Mouse (Mus musculus) monocyte, adult 2 months (primary cell): ENCODE data around the gene Rhcg.

Source experiments
- DNase-seq, 2 experiments: peaks; one replicate each; pipeline ENCODE4 v3.0.0; 2022; ENCODE audit warnings: low spot score in 2 of 2, low read depth in 1 of 2

Gene Rhcg

DNA sequence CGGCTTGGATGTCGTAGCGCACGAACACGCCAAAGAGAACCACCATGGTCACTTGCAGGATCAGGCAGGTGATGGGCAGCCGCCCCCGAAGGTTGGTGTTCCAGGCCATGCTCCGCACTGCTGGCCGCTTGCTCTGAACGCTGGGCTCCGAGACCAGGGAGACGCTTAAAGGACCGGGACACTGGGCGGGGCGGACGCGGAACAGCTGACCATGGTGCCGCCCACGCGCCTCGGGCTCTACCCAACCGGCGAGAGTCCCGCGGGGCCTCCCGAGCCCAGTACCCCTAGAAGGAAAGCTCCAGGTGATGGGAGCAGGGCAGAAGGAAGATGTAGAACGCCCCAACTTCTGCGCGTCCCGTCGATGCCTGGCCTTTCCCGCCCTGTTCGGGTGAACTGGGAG lies at the start of gene Rhcg:
Gene Rhcg (minus strand): TSS at position 240 of the 400 bp plus-strand sequence.
- DNase-seq, result no peak

DNA sequence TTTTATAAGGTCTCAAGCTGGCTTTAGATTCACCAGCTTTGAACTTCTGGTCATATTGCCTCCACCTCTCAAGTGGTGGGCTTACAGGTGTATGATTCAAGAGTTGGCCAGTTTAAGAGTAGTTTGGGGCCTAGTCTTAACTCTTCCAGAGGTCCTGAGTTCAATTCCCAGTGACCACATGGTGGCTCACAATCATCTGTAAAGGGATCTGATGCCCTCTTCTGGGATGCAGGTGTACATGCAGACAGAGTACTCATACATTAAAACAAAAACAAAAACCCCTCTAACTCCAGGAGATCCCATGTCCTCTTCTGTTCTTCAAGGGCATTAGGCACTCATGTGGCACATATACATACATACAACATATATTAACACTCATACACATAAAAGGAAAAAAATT lies 49.2 kb upstream of the Rhcg start:
- no peak for DNase-seq

DNA sequence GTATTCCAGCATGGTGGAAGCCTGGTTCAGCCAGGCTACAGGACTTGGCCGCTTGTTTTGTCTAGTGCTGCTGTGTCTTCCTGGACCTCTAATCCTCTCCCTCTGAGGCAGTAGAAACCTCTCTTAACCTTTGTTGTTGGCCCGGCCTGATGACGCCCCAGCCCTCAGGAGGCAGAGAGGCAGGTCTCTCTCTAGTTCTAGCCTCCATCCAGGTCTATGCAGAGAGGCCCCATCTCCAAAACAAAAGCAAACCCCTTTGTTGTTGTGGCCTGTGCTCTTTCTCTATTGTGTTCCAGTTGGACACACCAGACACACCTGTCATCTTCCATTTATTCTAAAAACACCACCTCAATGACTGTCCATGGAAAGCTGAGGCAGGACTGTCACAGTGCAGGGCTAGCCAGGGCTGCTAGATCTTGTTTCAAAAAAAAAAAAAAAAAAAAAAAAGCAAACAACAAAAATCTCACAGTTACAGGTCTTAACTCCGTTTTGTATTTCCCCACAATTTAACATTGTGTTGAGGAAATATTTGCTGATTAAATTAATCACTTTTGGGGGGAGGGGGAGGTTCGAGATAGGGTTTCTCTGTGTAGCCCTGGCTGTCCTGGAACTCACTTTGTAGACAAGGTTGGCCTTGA lies 43.9 kb upstream of the Rhcg start:
- no peak for DNase-seq

DNA sequence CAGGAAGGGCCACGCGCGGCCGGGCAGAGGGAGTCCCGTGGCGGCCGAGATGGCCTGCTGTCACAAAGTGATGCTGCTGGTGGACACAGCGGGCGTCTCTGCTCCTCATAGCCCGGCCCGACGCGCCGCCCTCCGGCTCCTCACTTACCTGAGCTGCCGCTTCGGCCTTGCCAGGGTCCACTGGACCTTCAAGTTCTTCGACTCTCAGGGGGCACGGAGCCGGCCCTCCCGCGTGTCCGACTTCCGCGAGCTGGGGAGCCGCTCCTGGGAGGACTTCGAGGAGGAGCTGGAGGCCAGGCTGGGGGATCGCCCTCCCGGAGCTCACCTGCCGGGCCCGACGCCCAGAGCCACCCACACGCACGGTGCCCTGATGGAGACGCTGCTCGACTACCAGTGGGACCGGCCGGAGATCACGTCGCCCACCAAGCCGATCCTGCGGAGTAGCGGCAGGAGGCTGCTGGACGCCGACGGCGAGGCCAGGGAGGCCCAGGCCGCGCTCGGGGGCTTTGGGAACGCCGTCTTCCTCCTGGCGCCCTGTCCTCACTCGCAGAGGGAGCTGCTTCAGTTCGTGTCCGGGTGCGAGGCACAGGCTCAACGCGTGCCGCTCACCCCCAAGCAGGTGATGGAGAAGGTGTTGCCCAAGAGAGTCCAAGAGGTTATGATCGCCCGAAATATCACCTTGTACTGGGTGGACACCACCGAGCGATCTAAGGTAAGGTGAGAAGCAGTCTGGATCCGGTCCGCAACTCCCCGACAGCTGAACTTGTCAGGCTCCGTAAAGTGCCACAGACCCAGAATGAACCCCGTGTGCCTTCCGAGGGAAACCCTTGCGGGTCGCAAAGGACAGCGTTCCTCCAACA lies 43.1 kb upstream of the Rhcg start:
- DNase-seq, result no peak

GRCm38 (mm10) chr7:79659578-79660290 lies 42.3 kb upstream of the Rhcg start, which contains the start of gene Ticrr:
TSS of gene Ticrr (plus strand) at chr7:79660196.
- DNase-seq, result peak; percentile 95 to 98

DNA sequence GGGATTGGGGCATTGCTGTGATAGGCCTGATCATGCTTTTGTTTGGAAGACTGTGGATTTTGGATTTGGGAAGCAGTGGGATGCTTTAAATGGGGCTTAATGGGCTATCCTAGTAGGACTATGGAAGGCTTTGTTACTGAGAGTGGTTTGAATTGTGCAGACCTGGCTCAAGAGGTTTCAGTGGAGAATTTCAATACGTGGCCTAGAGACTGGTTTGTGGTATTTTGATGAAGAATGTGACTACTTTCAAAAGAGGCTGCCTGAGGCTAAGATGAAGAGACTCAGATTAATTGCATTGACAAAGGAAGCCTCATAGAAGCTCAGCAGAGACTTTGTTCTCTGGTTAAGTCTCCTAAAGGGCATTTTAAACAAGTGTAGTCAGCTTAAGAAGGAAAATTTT lies 37.1 kb upstream of the Rhcg start:
- no peak for DNase-seq

GRCm38 (mm10) chr7:79654185-79654584 lies 36.7 kb upstream of the Rhcg start:
- no peak for DNase-seq

DNA sequence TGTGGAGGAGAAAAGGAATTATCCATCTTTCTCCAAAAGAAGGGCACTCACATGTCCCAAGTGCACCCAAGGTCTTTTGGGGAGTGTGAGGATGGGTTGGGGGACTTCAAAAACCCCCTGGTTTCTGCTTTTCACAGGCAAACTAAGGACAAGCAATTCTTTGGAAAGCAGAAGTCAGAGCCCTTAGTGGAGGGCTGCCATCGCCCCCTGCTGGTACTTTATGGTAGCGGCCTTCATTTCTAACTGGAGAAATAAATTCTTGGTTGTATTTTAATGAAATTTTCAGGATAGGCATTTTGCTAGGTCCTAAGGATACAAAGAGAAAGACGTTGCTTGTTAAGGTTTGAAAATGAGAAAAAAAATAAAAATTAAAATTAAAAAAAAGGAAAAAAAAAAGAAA lies 31.5 kb upstream of the Rhcg start:
- DNase-seq, result peak in 1 of 2 experiments; percentile 46

DNA sequence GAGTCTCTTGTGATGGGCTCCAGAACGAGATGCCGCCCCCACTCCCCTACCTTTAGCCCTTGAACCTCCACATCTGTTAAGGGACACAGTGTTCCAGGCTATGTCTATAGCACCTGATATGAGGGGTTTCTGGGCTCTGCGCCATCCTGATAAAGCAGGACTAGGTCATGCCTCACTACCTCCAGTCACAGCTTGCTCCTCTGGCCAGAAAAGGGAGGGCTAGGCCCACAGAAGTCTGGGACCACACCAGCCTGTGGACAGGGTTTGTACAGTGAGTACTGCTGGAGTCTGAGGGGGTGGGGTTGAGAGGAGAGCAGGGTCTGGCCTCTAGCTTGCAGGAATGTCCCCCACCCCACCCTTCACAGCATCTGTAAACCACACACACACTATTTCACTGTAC lies 29.8 kb upstream of the Rhcg start:
- DNase-seq, result no peak

DNA sequence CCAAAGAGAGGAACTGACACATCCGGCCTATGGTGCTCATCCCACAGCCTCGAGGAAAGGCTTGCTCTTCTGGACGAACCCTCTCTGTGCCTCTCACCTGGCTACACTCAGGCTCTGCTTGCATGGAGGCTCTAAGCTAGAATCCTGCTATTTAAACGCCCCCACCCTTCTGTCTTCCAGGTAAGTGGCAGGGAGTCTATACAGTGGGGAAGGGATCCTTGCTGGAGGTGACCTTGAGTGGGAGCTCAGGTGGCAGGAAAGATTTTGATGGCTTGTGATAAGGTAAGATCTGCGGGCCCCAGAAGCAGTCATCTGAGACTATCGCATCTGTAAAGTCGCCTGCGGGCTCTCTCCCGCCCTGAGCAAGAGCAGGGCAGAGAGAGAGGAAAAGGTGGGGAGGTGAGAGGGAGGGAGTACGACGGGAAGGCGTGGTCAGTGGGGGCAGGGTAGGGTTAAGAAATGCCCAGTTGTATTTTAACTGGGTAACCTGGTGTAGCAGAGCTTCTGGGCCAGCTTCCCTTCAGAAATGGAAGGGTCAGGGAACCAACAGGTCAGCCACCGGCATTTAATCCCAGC lies 14.4 kb upstream of the Rhcg start:
- DNase-seq, result no peak

DNA sequence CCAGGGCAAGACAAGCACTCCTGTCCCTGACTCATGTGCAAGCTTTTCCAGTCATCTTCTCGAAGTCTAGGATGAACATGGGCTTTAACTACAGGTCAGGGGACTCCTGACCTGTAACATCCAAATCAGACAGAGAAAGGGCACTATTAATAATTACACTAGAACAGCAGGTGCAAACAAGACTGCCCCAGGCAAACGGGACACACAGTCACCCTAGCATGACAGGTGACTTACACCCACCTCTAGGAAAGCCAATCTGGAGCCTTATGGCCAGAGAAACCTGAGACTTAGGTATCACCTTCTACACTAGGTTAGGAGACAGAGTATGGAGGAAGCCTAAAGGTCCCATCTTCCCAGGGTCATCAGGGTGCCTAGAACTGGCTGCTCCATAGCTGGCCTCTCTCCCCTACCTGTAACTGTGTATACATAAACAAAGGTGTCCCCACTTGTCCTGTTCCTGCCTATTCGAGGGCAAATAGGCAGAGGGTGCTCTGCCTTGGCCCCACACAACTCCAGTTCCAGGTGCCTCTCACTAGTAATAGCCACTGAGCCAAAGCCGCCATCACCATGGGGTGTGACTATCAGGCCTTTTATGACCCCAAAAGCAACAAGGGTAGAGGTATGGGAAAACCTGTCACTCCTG lies 10.9 kb upstream of the Rhcg start:
- no peak for DNase-seq

DNA sequence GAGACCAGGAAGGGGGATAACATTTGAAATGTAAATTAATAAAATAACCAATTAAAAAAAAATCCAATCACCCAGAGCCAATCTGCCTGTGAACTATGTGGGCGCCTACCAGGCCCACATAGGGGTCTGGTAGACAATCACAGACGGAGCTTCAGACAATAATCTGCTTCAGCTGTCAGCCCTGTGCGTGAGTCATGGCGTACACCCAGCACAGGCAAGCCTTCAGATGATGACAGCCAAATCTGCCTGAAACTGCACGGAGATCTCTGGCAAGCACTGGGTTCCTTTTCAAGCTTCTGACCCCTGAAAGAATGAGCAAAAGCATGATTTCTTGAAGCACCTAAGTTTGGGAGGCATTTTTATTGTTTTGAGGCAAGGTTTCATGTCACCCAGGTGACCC lies 8.7 kb upstream of the Rhcg start:
- no peak for DNase-seq

DNA sequence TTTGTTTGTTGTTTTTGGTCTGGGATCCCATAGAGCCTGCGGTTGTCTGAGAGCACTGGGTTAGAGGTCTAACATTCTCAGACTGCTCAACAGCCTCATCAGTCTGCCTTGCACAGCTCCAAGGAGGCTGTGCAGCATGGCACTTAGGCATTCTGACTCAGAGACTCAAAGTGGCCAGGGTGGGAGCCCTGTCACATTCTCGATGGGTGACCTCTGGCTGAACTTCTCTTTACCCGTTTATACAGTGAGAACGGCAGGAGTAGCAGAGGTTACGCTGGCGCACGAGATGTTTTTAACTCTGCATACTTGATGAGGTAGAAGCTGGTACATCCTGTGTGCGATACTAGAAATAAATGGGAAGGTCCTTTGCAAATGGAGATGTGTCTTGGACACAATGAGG lies 5.6 kb upstream of the Rhcg start:
- no peak for DNase-seq

DNA sequence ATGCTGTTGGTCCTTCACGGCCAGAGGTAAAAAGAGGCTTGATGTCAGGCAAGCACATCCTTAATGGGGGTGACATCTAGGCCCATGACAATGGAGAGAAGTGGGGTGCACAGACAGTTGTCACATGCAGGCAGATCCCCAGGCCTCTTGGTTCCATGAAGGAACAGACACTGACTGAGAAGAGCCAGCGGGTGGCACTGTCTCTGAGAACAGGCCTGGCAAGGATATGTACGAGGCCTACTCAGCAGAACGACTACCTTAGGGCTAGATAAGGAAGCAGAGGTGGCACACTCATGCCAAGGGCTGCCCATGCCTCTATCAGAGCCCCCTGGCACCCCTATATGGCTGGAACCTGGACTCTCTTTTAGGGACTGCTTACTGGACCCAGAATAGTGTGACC lies 2.0 kb upstream of the Rhcg start:
- no peak for DNase-seq

DNA sequence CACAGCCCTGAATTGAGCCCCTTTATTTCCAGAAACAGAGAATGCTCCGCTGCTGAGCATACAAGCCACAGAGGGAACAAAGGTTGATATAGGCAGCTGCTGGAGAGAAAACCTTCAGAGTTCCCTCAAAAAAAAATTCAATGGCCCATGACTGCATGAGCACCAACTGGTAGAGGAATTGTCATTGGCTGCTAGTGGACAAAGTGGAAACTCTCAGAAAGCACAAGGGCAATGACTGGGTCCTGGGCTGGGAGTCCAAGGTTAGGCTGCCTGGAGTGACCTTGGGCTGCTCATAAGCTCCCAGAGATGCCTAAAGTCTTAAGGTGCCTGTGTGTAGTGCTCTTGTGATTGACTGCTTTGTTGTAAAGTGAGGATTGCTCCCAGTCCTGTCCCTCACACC lies 1.5 kb downstream of the Rhcg start:
- DNase-seq, result no peak

GRCm38 (mm10) chr7:79615008-79615407 lies 2.4 kb downstream of the Rhcg start:
- DNase-seq, result no peak

- no peak for DNase-seq
These were observed 4.1 kb downstream of the Rhcg start for GRCm38 (mm10) chr7:79613314-79613713.

GRCm38 (mm10) chr7:79612783-79613182 lies 4.7 kb downstream of the Rhcg start:
- DNase-seq, result no peak

DNA sequence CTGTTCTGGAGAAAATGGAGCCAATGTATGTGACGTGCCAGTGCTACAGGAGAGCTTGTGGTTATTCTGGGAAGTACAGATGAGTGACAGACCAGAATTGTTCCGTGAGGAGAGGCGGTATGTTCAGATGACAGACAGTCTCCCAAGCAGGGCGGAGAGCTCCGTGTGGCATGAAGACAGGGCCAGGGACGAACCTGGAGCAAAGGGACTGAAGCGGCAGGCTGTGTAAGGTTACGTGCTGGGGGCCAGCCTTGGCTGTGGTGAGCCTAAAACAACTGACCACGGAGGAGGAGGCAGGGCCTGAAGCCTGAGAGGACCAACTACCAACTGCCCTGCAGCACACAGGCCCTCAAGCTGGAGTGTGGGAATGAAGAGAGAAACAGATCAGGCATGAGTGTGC lies 5.6 kb downstream of the Rhcg start:
- no peak for DNase-seq

DNA sequence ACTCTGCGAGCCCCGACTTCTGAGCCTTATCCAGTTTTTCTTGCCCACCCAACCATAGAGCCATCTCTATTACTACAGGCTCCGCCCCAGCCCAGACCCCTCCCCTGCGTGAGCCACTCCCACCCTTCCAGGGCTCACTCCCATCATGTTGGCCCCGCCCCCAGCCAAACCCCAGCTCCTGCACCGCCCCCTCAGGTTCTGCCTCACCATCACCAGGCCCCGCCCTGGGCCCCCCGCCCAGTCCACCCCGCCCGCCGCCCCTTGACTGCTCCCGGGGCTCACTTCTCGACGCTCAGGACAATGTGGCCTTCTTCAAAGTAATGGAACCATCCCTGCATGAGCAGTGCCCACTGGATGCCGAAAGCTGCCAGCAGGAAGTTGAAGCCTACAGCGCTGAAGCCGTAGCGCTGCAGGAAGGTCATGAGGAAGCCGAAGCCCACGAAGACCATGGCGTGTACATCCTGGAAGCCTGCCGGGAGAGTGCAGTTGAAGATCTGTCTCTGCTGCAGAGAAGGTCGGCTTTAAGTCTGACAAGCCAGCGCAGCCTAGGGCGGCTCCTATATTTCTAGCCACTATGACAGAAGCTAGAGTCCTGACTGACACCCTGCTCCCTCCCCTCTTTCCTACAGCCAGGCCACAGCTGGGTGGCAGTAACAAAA lies 10.1 kb downstream of the Rhcg start:
- no peak for DNase-seq

DNA sequence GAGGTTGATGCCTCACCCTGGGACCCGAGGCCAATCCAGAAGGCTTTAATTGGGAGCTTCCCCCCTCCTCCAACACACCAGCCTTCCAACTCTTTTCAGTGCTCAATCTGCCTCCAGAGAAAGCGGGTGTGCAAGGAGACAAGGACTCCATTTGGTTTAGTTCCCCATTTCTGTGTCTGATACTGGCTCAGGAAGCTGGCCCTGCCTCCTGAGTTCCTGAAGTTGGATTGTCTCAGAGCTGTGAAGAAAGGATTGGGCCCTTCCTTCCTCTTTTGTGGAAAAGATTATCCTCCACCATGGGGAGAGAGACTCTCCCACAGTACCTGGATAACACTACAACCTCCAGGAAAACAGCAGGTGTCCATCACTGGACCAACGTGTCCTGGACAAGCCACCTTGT lies 10.7 kb downstream of the Rhcg start:
- DNase-seq, result no peak
